Mouse (Mus musculus): Measurements from ENCODE around the gene Gpank1. TPM values are rescaled to one million over a fixed set of nuclear protein-coding genes. Genes with fewer than 3 reads are reported as not detected.

Gpank1 gene
- total RNA-seq, 2 experiments from 2014 or later = 8.5 to 8.7 TPM

DNA sequence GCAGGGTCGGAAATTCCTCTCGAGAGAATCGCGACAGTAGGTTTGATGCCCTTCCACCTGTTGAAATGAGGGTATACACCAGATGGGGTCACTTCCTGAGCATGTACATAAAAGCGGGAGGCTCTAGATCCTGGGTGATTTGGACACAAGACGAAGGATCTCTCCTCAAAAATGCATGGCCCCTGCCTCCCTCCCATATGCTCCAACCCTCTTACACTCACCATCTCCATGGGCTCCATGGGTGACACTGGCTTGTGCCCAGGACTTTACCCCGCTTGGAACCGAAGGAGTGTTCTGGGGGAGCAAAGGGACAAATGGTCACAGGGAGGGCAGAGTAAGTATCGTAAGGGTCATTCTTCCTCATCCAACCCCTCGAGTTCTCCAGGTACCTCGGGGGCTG, 40.2 kb downstream of the Gpank1 start:
- intact Hi-C loops (cut with DNase I) = no loop called here
- no peak for DNase-seq
- H3K27ac ChIP-seq = no peak overlapping the region
- H3K4me3 ChIP-seq = no peak overlapping the region
- no peak for TF ChIP-seq CTCF (IDR thresholded peaks at IDR 0.05)

- no peak for DNase-seq
- Histone ChIP-seq H3K4me3 (peak overlapping the region; percentile 98), H3K27ac (no peak overlapping the region)
- TF ChIP-seq CTCF (IDR thresholded peaks at IDR 0.05) = no peak
- intact Hi-C loops (cut with DNase I) = no loop called here
Observed at GRCm38 (mm10) chr17:35162121-35162520, 40.9 kb downstream of the Gpank1 start.

DNA sequence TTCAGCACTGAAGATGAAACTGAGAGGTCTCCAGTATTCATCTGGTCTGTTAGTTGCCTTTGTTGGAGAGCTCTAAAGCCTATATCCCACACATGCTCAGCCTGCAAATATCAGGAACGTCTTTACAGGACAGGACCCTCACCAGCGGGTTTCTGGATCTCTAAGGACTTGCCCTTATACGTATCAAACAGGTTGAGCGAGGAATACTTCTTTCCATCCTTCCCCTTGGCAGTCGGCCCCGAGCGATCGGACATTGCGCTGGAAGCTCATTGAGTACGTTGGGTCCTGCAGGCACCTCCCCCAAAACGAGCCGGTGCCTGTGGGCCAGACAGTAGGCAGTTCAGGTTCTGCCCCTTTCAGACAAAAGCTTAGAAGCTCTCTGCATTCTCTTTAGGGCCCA, 41.5 kb downstream of the Gpank1 start:
- intact Hi-C loops (cut with DNase I) = loop anchor here (1.0 kb wide), 1 partner anchor 25 kb away; no protein-coding TSS in a partner anchor
- DNase-seq = peak; percentile 52
- Histone ChIP-seq H3K27ac (peak overlapping the region; percentile 100), H3K4me3 (peak overlapping the region; percentile 98)
- no peak for TF ChIP-seq CTCF (IDR thresholded peaks at IDR 0.05)

DNA sequence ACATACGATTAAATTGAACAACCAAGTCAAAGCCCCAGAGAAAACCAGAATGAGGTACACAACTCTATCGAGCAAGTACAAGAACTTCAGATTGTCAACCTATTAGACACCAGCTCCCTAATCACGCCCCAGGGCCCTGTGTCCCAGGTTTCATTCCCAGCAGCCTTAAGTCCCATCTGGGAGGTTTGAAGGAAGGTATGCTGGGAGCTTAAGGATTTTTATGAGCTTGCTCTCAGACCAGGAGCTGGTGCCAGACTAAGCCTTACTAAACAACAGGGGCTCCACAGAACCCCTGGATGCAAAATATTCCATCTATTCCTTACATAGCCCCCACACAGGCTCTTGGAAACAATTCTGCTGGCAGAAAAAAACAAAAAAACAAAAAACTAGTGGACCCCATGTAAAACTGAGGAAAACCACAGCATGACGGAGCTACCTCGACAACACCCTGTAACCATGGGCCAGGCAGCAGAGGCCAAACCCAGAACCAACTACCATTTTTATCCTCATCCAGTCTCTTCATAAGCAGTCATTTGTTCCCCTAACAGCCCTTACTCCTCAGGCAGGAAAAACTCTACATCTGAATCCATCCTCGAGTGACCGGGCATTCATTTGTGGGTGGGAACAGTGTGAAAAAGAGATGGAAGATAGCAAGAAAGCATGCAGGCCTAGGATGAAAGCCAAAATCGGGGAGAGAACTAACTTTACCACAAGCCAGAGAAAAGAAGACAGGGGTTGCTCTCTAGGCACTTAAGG, 42.2 kb downstream of the Gpank1 start:
- DNase-seq = no peak
- peak overlapping the region; percentile 98 for H3K4me3 ChIP-seq
- peak overlapping the region; percentile 100 for H3K27ac ChIP-seq
- TF ChIP-seq CTCF (IDR thresholded peaks at IDR 0.05) = no peak
- intact Hi-C loops (cut with DNase I) = loop anchor here (1.0 kb wide), 1 partner anchor 26 kb away; no protein-coding TSS in a partner anchor

- Histone ChIP-seq H3K4me3 (peak overlapping the region; percentile 98), H3K27ac (peak overlapping the region; percentile 100)
- no peak for TF ChIP-seq CTCF (IDR thresholded peaks at IDR 0.05)
- intact Hi-C loops (cut with DNase I) = no loop called here
- no peak for DNase-seq
Observed at GRCm38 (mm10) chr17:35164218-35164567, 42.9 kb downstream of the Gpank1 start.

DNA sequence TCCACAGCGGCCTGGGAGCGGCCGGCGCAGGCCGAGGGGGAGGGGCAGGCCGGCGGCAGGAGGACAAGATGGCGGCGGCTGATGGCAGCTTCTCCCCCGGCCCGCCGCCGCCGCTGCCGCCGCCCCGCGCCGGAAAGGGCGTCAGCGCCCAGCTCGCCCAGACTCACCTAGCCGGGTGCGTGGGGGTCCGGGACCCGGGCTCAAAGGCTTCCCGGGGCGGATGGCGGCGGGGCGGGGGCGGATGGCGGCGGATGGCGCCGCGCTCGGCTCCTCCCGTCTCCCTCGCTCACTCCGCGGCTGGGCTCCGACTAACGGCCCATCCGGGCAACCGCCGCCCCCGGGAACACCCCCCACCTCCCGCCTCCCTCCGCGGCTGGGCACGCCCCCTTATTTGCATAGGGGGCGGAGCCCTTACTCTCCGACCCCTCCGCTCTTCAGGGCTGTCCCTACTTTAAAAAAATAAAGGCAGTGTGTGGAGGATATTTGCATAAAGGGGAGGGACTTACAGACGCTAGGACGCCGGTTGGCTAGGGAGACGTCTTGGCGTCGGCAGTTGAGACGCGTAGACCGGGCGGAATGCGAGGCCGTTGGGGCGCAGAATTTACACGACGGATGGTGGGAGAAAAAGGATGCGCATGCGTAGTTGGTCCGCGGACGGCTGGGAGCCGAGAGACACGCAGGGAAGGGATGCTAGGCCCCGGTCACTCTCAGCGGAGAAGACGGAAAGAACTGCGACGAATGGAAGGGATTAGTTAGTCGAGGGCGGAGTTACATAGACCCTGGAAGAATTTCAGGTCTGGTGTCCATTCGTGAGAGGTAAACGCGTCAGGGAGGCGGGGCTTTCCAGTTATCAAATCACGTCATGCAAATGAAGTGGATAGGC, 43.6 kb downstream of the Gpank1 start, which contains the start of gene Prrc2a:
Gene Prrc2a, minus strand, starts transcription at position 330 of the 883 bp plus-strand sequence.
- peak within 1 kb of the TSS; percentile 98 for H3K4me3 ChIP-seq
- intact Hi-C loops (cut with DNase I) = no loop called here
- no peak for TF ChIP-seq CTCF (IDR thresholded peaks at IDR 0.05)
- peak within 1 kb of the TSS; percentile 100 for H3K27ac ChIP-seq
- peak; percentile 99 for DNase-seq

GRCm38 (mm10) chr17:35165451-35166155, 44.3 kb downstream of the Gpank1 start:
- intact Hi-C loops (cut with DNase I) = no loop called here
- peak overlapping the region; percentile 100 for H3K27ac ChIP-seq
- H3K4me3 ChIP-seq = peak overlapping the region; percentile 98
- no peak for TF ChIP-seq CTCF (IDR thresholded peaks at IDR 0.05)
- no peak for DNase-seq

GRCm38 (mm10) chr17:35166352-35167035, 45.2 kb downstream of the Gpank1 start:
- TF ChIP-seq CTCF (IDR thresholded peaks at IDR 0.05) = peak; percentile 65
- DNase-seq = no peak
- intact Hi-C loops (cut with DNase I) = no loop called here
- Histone ChIP-seq H3K4me3 (peak overlapping the region; percentile 98; the same call in 1 of the 2 replicates), H3K27ac (peak overlapping the region; percentile 100; the same call in 1 of the 2 replicates)

- no peak for TF ChIP-seq CTCF (IDR thresholded peaks at IDR 0.05)
- intact Hi-C loops (cut with DNase I) = loop anchor here (2.0 kb wide), 1 partner anchor 65 kb away; the partner anchor contains the start of gene Atp6v1g2
- DNase-seq = no peak
- Histone ChIP-seq H3K27ac (no peak overlapping the region), H3K4me3 (no peak overlapping the region)
Observed at GRCm38 (mm10) chr17:35167794-35168193, 46.5 kb downstream of the Gpank1 start.

GRCm38 (mm10) chr17:35168541-35169207, 47.4 kb downstream of the Gpank1 start:
- Histone ChIP-seq H3K27ac (no peak overlapping the region), H3K4me3 (no peak overlapping the region)
- TF ChIP-seq CTCF (IDR thresholded peaks at IDR 0.05) = peak; percentile 78
- no peak for DNase-seq
- intact Hi-C loops (cut with DNase I) = loop anchor here (2.0 kb wide), 1 partner anchor 64 kb away; the partner anchor contains the start of gene Atp6v1g2
